Comparison of ENCODE assay signal across 8 mouse cellular contexts in the genomic region with DNA sequence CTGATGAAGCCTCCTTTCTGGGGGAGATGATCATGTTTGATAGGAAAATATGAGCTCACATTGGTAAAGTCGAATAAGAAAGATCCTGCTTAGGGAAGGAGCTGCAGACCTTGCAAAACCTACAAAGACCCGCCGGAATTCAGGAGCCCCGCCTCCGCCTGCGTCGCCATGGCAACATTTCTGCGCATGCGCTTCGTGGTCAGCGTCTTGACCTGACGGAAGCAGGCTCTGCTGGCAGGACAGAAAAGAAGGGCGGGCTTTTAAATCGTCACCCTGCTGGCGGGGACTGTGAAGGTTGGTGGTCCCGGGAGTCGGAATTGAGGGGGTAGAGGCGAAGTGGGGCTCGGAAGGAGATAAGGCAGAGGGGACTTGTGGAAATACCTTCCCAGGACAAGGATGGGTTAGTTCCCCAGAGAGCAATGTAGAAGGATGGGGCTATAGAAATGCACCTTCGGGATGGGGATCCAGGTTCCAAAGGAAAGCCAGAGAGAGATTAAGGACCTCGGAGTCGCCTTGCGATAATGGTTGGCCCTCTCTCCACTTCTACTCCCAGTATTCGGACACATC. TPM values are rescaled to one million over a fixed set of nuclear protein-coding genes. Genes with fewer than 3 reads are reported as not detected.
A peak's percentile ranks its signal among the peaks of the same experiment; 100 is the strongest.
DNase-seq lines count a peak whose midpoint lies in the region; ATAC-seq lines count a peak whose summit lies in the region.

Gene Rsg1 (plus strand): TSS at position 187 of the 567 bp plus-strand sequence.

- peak within 1 kb of the TSS; percentile 64 for H3K4me3 ChIP-seq in hindbrain, embryonic 16.5 days (ENCODE audit: low read length)
- H3K4me3 ChIP-seq in macrophage (ENCODE audit: inconsistent target), result peak within 1 kb of the TSS; percentile 54

- H3K79me2 ChIP-seq in macrophage (ENCODE audit: inconsistent target), result no peaks in the 10 kb centered on the region

- peak within 1 kb of the TSS; percentile 96 for H3K4me2 ChIP-seq in hindbrain, embryonic 16.5 days (ENCODE audit: low read length)

- peak within 1 kb of the TSS; percentile 77 for H3K9ac ChIP-seq in hindbrain, embryonic 16.5 days (ENCODE audit: low read depth, low read length)

- H3K27me3 ChIP-seq in hindbrain, embryonic 16.5 days (replicated peaks; ENCODE audit: control insufficient read depth, insufficient read depth, low read length), result no peaks in the 10 kb centered on the region

- under 1% methylated on average over 24 of the region's 24 CpGs for WGBS in hindbrain, embryonic 16.5 days
- under 1% methylated on average over 24 of the region's 24 CpGs for whole genome bisulfite sequencing in macrophage (ENCODE audit: missing documents)

- peak; percentile 88 for ATAC-seq in hindbrain, embryonic 16.5 days

- DNase-seq in R1 (ENCODE audit: low read depth, low spot score), result peak; percentile 93
- DNase-seq in cerebellum, postnatal 25 days, result peak; percentile 95 to 97
- peak; percentile 94 to 95 for DNase-seq in frontal cortex, postnatal 36 days (ENCODE audit: low spot score in 2 of 2)
- DNase-seq in left cerebral cortex, adult 18-20 months (ENCODE audit: low spot score in 2 of 2), result peak; percentile 94 to 95
- DNase-seq in right cerebral cortex, adult 18-20 months, result peak; percentile 94
- DNase-seq in urinary bladder, postnatal 10 days (ENCODE audit: low spot score), result peak; percentile 87

- H3K36me3 ChIP-seq in hindbrain, embryonic 16.5 days (ENCODE audit: control insufficient read depth, insufficient read depth, low read length), result no peaks in the 10 kb centered on the region
- H3K36me3 ChIP-seq in macrophage (ENCODE audit: inconsistent target), result no peaks in the 10 kb centered on the region

- H3K4me1 ChIP-seq in hindbrain, embryonic 16.5 days (ENCODE audit: control insufficient read depth, insufficient read depth, low read depth, low read length), result peaks cover 10% of the 10 kb centered on the region

- peak within 1 kb of the TSS; percentile 64; the same call in 1 of the 2 replicates for H3K27ac ChIP-seq in hindbrain, embryonic 16.5 days (ENCODE audit: low read depth, low read length)
- peak within 1 kb of the TSS; percentile 37 for H3K27ac ChIP-seq in macrophage

- no peaks in the 10 kb centered on the region for H3K9me3 ChIP-seq in hindbrain, embryonic 16.5 days (ENCODE audit: control insufficient read depth, low read length)

RNA-seq across cellular contexts. Expression of gene Rsg1, which starts in this region (rescaled TPM):
- polyA plus RNA-seq in hindbrain, embryonic 16.5 days (2015; fragmentation: Nextera tagmentation; extraction: Ambion mirVana), result 8.4 and 8.9 TPM in 2 replicates
- total RNA-seq in left cerebral cortex, adult 18-20 months (2021), result 1 to 10 TPM; 3.6 to 4.3 TPM
- 1 to 10 TPM in 9 of 26 experiments, under 1 TPM in 7, not detected in 10; 0.67 to 2.2 (median 1.1) TPM for total RNA-seq in macrophage (2018; cell fraction: chromatin; rRNA removed)
- total RNA-seq in macrophage (2018; cell fraction: cytosol; rRNA removed), result under 1 TPM in 22 of 26 experiments, not detected in 4; 0.10 to 0.62 (median 0.39) TPM
- total RNA-seq in macrophage (2018; cell fraction: nucleus; rRNA removed), result 1 to 10 TPM in 8 of 26 experiments, under 1 TPM in 7, not detected in 11; 0.46 to 3.4 (median 1.0) TPM
- 0.22 to 1.3 TPM in 2 of 3 replicates, not detected in the other for polyA plus RNA-seq in macrophage (2018)

Comparison
In these comparisons a context has a peak if more than half of its experiments do, and no peak if none do; other contexts are left out.
1. Peak in every context shown above with its lines: DNase-seq, ATAC-seq, H3K4me3 ChIP-seq and H3K27ac ChIP-seq.